Mouse (Mus musculus): ENCODE measurements at regions not wholly inside any gene's neighbourhood (a gene's known extent, or its start where the extent isn't known, plus 50 kb on each side); places are given as distances from the start of the nearest gene placed in this dataset.
A peak's percentile ranks its signal among the peaks of the same experiment; 100 is the strongest.

GRCm38 (mm10) chr12:99097618-99098066 is 177.3 kb downstream of the Ttc8 start:
- ATAC-seq (replicated peaks; ENCODE audit: insufficient number of reproducible peaks, insufficient read depth, low FRiP score, low read depth), result peak; percentile 60; the same call in 1 of the 2 replicates
- Histone ChIP-seq H3K27me3 (no peaks in the 10 kb centered on the region), H3K27ac (peak overlapping the region; percentile 41), H3K4me2 (no peak overlapping the region), H3K9me3 (replicated peaks) (no peaks in the 10 kb centered on the region), H3K9ac (no peak overlapping the region), H3K4me1 (replicated peaks) (peaks cover 4% of the 10 kb centered on the region), H3K4me3 (no peak overlapping the region), H3K36me3 (no peaks in the 10 kb centered on the region)
- WGBS, result 70% methylated on average over 17 of the region's 17 CpGs

GRCm38 (mm10) chr12:99099881-99100280 is 179.5 kb downstream of the Ttc8 start:
- ATAC-seq (replicated peaks; ENCODE audit: insufficient number of reproducible peaks, insufficient read depth, low FRiP score, low read depth), result no peak
- 67% methylated on average over 7 of the region's 7 CpGs for WGBS

GRCm38 (mm10) chr12:99108616-99109015 is 188.2 kb downstream of the Ttc8 start:
- H3K27me3 ChIP-seq, result no peaks in the 10 kb centered on the region
- H3K4me2 ChIP-seq, result no peak overlapping the region
- no peaks in the 10 kb centered on the region for H3K4me1 ChIP-seq (replicated peaks)
- no peaks in the 10 kb centered on the region for H3K36me3 ChIP-seq
- no peak overlapping the region for H3K4me3 ChIP-seq
- H3K27ac ChIP-seq, result no peak overlapping the region
- no peaks in the 10 kb centered on the region for H3K9me3 ChIP-seq (replicated peaks)
- 83% methylated on average over 5 of the region's 5 CpGs for WGBS
- H3K9ac ChIP-seq, result no peak overlapping the region
- ATAC-seq (replicated peaks; ENCODE audit: insufficient number of reproducible peaks, insufficient read depth, low FRiP score, low read depth), result no peak

More at GRCm38 (mm10) chr12:99099881-99100280, 179.5 kb downstream of the Ttc8 start:
- no peaks in the 10 kb centered on the region for H3K9me3 ChIP-seq (replicated peaks)
- H3K9ac ChIP-seq, result no peak overlapping the region
- H3K27ac ChIP-seq, result no peak overlapping the region
- H3K36me3 ChIP-seq, result no peaks in the 10 kb centered on the region
- H3K4me1 ChIP-seq (replicated peaks), result peaks cover 4% of the 10 kb centered on the region
- H3K4me3 ChIP-seq, result no peak overlapping the region
- no peaks in the 10 kb centered on the region for H3K27me3 ChIP-seq
- no peak overlapping the region for H3K4me2 ChIP-seq

GRCm38 (mm10) chr12:99113781-99114180 is 193.4 kb downstream of the Ttc8 start:
- no peak for ATAC-seq (replicated peaks; ENCODE audit: insufficient number of reproducible peaks, insufficient read depth, low FRiP score, low read depth)
- Histone ChIP-seq H3K4me3 (no peak overlapping the region), H3K27ac (no peak overlapping the region), H3K9ac (no peak overlapping the region), H3K27me3 (no peaks in the 10 kb centered on the region), H3K36me3 (no peaks in the 10 kb centered on the region), H3K4me2 (no peak overlapping the region), H3K9me3 (replicated peaks) (no peaks in the 10 kb centered on the region), H3K4me1 (replicated peaks) (peaks cover 4% of the 10 kb centered on the region)
- WGBS, result 72% methylated on average over 2 of the region's 2 CpGs

- H3K9me3 ChIP-seq (replicated peaks), result no peaks in the 10 kb centered on the region
- no peak overlapping the region for H3K4me2 ChIP-seq
- no peak for ATAC-seq (replicated peaks; ENCODE audit: insufficient number of reproducible peaks, insufficient read depth, low FRiP score, low read depth)
Measured at GRCm38 (mm10) chr12:99116491-99116890, 196.1 kb downstream of the Ttc8 start.

GRCm38 (mm10) chr12:99118381-99119115 is 198.2 kb downstream of the Ttc8 start:
- Histone ChIP-seq H3K36me3 (no peaks in the 10 kb centered on the region), H3K4me3 (no peak overlapping the region), H3K4me2 (no peak overlapping the region), H3K9me3 (replicated peaks) (no peaks in the 10 kb centered on the region), H3K9ac (no peak overlapping the region), H3K4me1 (replicated peaks) (peaks cover 4% of the 10 kb centered on the region), H3K27me3 (no peaks in the 10 kb centered on the region), H3K27ac (no peak overlapping the region)
- no peak for ATAC-seq (replicated peaks; ENCODE audit: insufficient number of reproducible peaks, insufficient read depth, low FRiP score, low read depth)
- 82% methylated on average over 12 of the region's 12 CpGs for WGBS

More at GRCm38 (mm10) chr12:99116491-99116890, 196.1 kb downstream of the Ttc8 start:
- no peaks in the 10 kb centered on the region for H3K36me3 ChIP-seq
- no peak overlapping the region for H3K9ac ChIP-seq
- 33% methylated on average over 7 of the region's 7 CpGs for WGBS
- no peak overlapping the region for H3K27ac ChIP-seq
- no peaks in the 10 kb centered on the region for H3K27me3 ChIP-seq
- no peak overlapping the region for H3K4me3 ChIP-seq
- peaks cover 4% of the 10 kb centered on the region for H3K4me1 ChIP-seq (replicated peaks)

- no peak overlapping the region for H3K9ac ChIP-seq
- 91% methylated on average over 9 of the region's 9 CpGs for WGBS
- H3K4me2 ChIP-seq, result no peak overlapping the region
- no peak overlapping the region for H3K4me3 ChIP-seq
- no peaks in the 10 kb centered on the region for H3K27me3 ChIP-seq
- H3K36me3 ChIP-seq, result no peaks in the 10 kb centered on the region
- H3K4me1 ChIP-seq (replicated peaks), result peaks cover 4% of the 10 kb centered on the region
- no peak overlapping the region for H3K27ac ChIP-seq
- no peaks in the 10 kb centered on the region for H3K9me3 ChIP-seq (replicated peaks)
- no peak for ATAC-seq (replicated peaks; ENCODE audit: insufficient number of reproducible peaks, insufficient read depth, low FRiP score, low read depth)
Measured at GRCm38 (mm10) chr12:99119966-99120365, 199.6 kb downstream of the Ttc8 start.

- ATAC-seq (replicated peaks; ENCODE audit: insufficient number of reproducible peaks, insufficient read depth, low FRiP score, low read depth), result no peak
- Histone ChIP-seq H3K27me3 (no peaks in the 10 kb centered on the region), H3K4me1 (replicated peaks) (no peaks in the 10 kb centered on the region), H3K4me3 (no peak overlapping the region), H3K9me3 (replicated peaks) (no peaks in the 10 kb centered on the region), H3K27ac (no peak overlapping the region), H3K4me2 (no peak overlapping the region), H3K9ac (no peak overlapping the region), H3K36me3 (no peaks in the 10 kb centered on the region)
- 65% methylated on average over 15 of the region's 15 CpGs for WGBS
Measured at GRCm38 (mm10) chr12:99123611-99124495, 203.5 kb downstream of the Ttc8 start.

- Histone ChIP-seq H3K4me3 (no peak overlapping the region), H3K9me3 (replicated peaks) (no peaks in the 10 kb centered on the region), H3K27me3 (no peaks in the 10 kb centered on the region), H3K27ac (no peak overlapping the region), H3K9ac (no peak overlapping the region), H3K36me3 (no peaks in the 10 kb centered on the region), H3K4me2 (no peak overlapping the region), H3K4me1 (replicated peaks) (no peaks in the 10 kb centered on the region)
- no peak for ATAC-seq (replicated peaks; ENCODE audit: insufficient number of reproducible peaks, insufficient read depth, low FRiP score, low read depth)
- WGBS, result 91% methylated on average over 2 of the region's 2 CpGs
Measured at GRCm38 (mm10) chr12:99126129-99126528, 205.8 kb downstream of the Ttc8 start.
